Mouse (Mus musculus): ENCODE results near the gene Krt20.

- no peak for TF ChIP-seq CTCF (IDR thresholded peaks at IDR 0.05; ENCODE audit: borderline replicate concordance, control insufficient read depth, extremely low read depth, insufficient read depth, low read length, poor library complexity)
- no peak for TF ChIP-seq POLR2A (IDR thresholded peaks at IDR 0.05; ENCODE audit: control insufficient read depth, extremely low read depth, insufficient read depth, low read length, poor library complexity)
Observed at GRCm38 (mm10) chr11:99468566-99468965, 30.6 kb upstream of the Krt20 start.

Data from thymus, adult 2 months (tissue).